Mouse (Mus musculus) C2C12 (cell line): ENCODE data around the gene Tmem219. TPM values are rescaled to one million over a fixed set of nuclear protein-coding genes. Genes with fewer than 3 reads are reported as not detected.

Source experiments
- H3K27me3 ChIP-seq: one replicate; pipeline ENCODE4 v1.6.1; 2011; ENCODE audit not compliant: control insufficient read depth, insufficient read depth, insufficient read length
- H3K36me3 ChIP-seq: one replicate; pipeline ENCODE4 v1.6.1; 2011; ENCODE audit not compliant: control insufficient read depth, insufficient read depth
- H3K4me3 ChIP-seq: one replicate; pipeline ENCODE4 v1.5.1; 2011; ENCODE audit warnings: mild to moderate bottlenecking, control low read depth; ENCODE audit not compliant: poor library complexity, insufficient read depth, severe bottlenecking
- H3K79me2 ChIP-seq: one replicate; pipeline ENCODE4 v1.6.1; 2011; ENCODE audit not compliant: control insufficient read depth, insufficient read depth
- H3K79me3 ChIP-seq: one replicate; pipeline ENCODE4 v1.6.1; 2011; ENCODE audit warnings: low read depth, control low read depth
- H3ac ChIP-seq: one replicate; pipeline ENCODE3; 2011; ENCODE audit warnings: low read depth; ENCODE audit not compliant: control insufficient read depth, insufficient read length
- CEBPB ChIP-seq: IDR thresholded peaks from one replicate; pipeline ENCODE4 v1.6.1; 2011; ENCODE audit warnings: low read depth, mild to moderate bottlenecking, control low read depth, moderate library complexity
- CTCF ChIP-seq: IDR thresholded peaks from one replicate; pipeline ENCODE4 v1.5.1; 2011; ENCODE audit not compliant: control insufficient read depth, insufficient read depth, insufficient read length
- FOSL1 ChIP-seq: IDR thresholded peaks from one replicate; pipeline ENCODE4 v1.8.0; 2011; ENCODE audit warnings: mild to moderate bottlenecking, low read length; ENCODE audit not compliant: poor library complexity, insufficient read depth, severe bottlenecking
- MAX ChIP-seq: IDR thresholded peaks from one replicate; pipeline ENCODE4 v1.6.1; 2011; ENCODE audit warnings: mild to moderate bottlenecking, control low read depth
- MYOD1 ChIP-seq: IDR thresholded peaks from one replicate; pipeline ENCODE4 v1.6.1; 2011; ENCODE audit warnings: low read depth; ENCODE audit not compliant: control insufficient read depth, insufficient read length
- MYOG ChIP-seq: IDR thresholded peaks from one replicate; pipeline ENCODE4 v1.6.1; 2011; ENCODE audit not compliant: control insufficient read depth, insufficient read length; ENCODE audit errors: extremely low read depth
- USF1 ChIP-seq: IDR thresholded peaks from one replicate; pipeline ENCODE4 v1.6.1; 2011; ENCODE audit warnings: low read depth, mild to moderate bottlenecking, control low read depth, moderate library complexity
- long read RNA-seq, 2 experiments: library from polyadenylated mRNA; unstranded; transcript quantifications; one replicate each; pipeline ENCODE4 v2.0.0; 2019 to 2020
- polyA plus RNA-seq: library from polyadenylated mRNA; unstranded; fragments of >200 nt; fragmentation: generic; extraction: Trizol; gene quantifications from one replicate; pipeline ENCODE4 v1.2.1, GENCODE M21; 2012; ENCODE audit warnings: missing spikeins

The Tmem219 gene
- 26.7 TPM for polyA plus RNA-seq
- long read RNA-seq, experiment 1, transcript Tmem219-203 (5 exons, 1,087 nt), result major isoform, 11 of 35 reads
- long read RNA-seq, experiment 1, transcript Tmem219-204 (6 exons, 915 nt), result minor isoform, 9 of 35 reads
- long read RNA-seq, experiment 1, partial matches to known transcripts, result 2 of 35 reads
- long read RNA-seq, experiment 1, other reads (novel, unspliced or antisense), result 8 of 35 reads
- long read RNA-seq, experiment 2, transcript Tmem219-203 (5 exons, 1,087 nt), result major isoform, 5 of 9 reads
- long read RNA-seq, experiment 2, partial matches to known transcripts, result 0 of 9 reads
- long read RNA-seq, experiment 2, other reads (novel, unspliced or antisense), result 0 of 9 reads

DNA sequence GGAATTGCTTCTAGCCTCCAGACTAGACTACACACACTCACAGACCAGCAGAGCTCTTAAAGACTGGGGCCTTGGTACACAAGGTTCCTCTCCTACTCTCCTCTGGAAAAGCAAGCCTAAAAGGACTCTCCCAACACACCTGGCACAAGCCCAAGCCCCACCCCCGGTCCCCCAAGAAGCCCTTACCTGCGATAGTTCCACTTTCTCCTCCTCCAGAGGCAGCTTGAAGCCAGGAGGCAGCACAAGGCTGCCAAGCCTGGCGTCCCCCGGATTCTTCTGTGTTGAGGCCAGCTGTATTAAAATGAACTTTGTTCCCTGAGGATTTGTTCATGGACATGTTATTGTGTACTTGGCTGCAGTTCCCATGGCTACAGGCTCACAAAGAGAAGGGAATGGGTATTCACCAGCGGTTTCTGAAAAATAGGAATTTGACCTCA, at the start of gene Tmem219:
Gene Tmem219 (minus strand): TSS at position 294 of the 437 bp plus-strand sequence.
- Histone ChIP-seq H3ac (no peak within 1 kb of the TSS), H3K79me2 (no peaks in the 10 kb centered on the region), H3K27me3 (peaks cover 6% of the 10 kb centered on the region), H3K79me3 (no peaks in the 10 kb centered on the region), H3K36me3 (no peaks in the 10 kb centered on the region), H3K4me3 (no peak within 1 kb of the TSS)
- no peak for TF ChIP-seq CEBPB
- TF ChIP-seq USF1, result no peak
- TF ChIP-seq FOSL1, result no peak
- no peak for TF ChIP-seq CTCF

DNA sequence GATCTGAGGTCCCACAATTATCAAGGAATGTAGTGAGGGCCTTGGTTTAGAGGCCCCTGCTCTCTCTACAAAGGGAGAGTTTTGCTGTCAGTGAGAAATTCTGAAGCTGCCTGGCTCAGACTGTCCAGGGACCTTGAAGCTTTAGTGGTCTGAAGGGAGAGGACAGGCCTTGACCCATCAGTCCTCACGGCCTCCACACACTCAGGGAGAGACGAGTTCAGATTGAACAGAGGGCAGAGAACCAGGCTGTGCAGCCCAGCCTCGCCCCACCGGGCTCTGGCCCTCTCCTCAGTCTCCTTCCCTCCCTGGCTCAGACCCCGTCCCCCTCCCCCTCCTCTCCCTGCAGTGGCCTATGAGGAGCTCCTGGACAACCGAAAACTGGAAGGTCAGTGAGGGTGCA, 44.6 kb upstream of the Tmem219 start:
- H3K27me3 ChIP-seq, result peaks cover 56% of the 10 kb centered on the region
- H3K4me3 ChIP-seq, result no peak overlapping the region
- TF ChIP-seq CEBPB (no peak), MYOG (no peak), USF1 (no peak), MAX (no peak), FOSL1 (no peak), CTCF (no peak), MYOD1 (no peak)

DNA sequence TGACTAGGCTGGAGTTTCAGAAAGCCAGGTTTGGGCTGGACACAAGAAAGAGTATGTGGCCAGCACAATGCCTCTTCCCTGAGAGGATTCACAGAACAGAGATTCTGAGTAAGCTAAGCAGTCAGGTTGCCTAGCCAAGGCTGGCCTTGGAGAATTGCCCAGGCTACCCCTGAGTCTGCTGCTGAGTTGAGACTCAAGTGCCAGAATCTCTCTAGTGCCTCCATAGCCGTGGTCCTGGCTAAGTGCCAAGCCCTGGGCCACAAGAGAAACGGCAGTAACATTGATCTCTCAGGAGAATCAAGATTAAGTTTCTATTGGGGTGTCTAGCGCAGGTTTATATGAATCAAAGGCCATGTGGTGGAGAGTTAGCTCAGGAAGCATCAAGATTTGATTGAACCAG, 42.9 kb upstream of the Tmem219 start:
- Histone ChIP-seq H3K4me3 (no peak overlapping the region), H3K36me3 (no peaks in the 10 kb centered on the region), H3ac (no peak overlapping the region), H3K79me2 (no peaks in the 10 kb centered on the region), H3K27me3 (peaks cover 64% of the 10 kb centered on the region), H3K79me3 (no peaks in the 10 kb centered on the region)
- TF ChIP-seq MAX (no peak), CEBPB (no peak), MYOD1 (no peak), FOSL1 (no peak), CTCF (no peak), MYOG (no peak), USF1 (no peak)

More for the DNA sequence above, 44.6 kb upstream of the Tmem219 start:
- no peak overlapping the region for H3ac ChIP-seq
- H3K36me3 ChIP-seq, result no peaks in the 10 kb centered on the region
- H3K79me3 ChIP-seq, result no peaks in the 10 kb centered on the region
- H3K79me2 ChIP-seq, result no peaks in the 10 kb centered on the region

DNA sequence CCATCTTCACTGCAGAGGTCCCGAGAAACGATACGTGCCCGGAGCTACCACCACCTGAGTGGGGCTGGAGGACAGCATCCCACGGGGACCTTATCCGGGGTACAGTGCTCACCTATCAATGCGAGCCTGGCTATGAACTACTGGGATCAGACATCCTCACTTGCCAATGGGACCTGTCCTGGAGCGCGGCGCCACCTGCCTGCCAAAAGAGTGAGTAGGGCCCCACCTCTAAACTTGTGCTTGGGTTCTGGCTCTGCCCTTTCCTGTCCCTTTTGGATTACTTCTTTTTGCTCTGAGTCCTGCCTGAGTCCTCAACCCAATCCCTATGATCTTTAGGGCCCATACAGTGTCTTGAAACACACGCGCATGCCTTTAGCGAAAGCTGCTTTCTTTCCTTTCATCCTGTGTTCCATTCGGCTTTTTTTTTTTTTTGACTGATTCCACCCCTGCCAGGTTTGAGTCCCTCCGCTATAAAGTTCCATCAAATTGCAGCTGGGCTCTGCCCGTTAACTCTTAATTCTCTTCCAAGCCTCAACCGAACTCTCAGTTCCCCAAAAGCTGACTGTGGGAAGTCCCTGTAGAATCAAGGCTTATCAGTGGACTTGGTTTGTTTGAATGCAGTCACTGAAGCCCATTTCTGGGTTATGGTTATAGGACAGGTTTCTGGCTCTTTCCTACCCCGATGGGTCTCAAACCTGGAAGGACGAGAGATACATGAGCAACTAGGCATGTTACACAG, 41.0 kb upstream of the Tmem219 start:
- Histone ChIP-seq H3ac (no peak overlapping the region), H3K79me2 (no peaks in the 10 kb centered on the region), H3K27me3 (peaks cover 67% of the 10 kb centered on the region), H3K36me3 (no peaks in the 10 kb centered on the region), H3K4me3 (no peak overlapping the region), H3K79me3 (no peaks in the 10 kb centered on the region)
- TF ChIP-seq FOSL1, result no peak
- TF ChIP-seq CTCF, result peak; percentile 49

DNA sequence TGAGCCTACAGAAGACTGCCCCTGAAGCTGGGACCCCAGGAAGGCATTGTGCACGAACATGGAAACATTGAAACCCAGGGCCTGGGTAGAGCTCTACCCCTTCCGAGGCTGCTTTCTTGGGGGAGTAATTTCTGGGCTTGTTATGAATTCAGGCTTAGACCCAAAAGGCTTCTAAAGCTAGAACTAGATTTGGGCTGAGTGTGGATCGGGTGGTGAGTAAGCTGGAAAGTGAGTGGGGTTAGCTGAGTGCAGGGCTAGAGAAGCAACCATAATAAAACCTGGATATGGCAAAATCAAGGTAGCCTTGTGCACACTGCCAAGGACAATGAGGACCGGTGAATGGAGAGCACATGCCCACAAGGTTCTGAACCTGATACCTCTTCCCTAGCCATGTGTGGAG, 39.2 kb upstream of the Tmem219 start:
- Histone ChIP-seq H3K79me3 (no peaks in the 10 kb centered on the region), H3K79me2 (no peaks in the 10 kb centered on the region), H3K4me3 (no peak overlapping the region), H3K27me3 (peaks cover 65% of the 10 kb centered on the region), H3K36me3 (no peaks in the 10 kb centered on the region), H3ac (no peak overlapping the region)
- no peak for TF ChIP-seq USF1
- no peak for TF ChIP-seq CEBPB
- no peak for TF ChIP-seq MYOD1
- no peak for TF ChIP-seq MYOG
- no peak for TF ChIP-seq MAX
- no peak for TF ChIP-seq FOSL1
- TF ChIP-seq CTCF, result no peak
